Mouse (Mus musculus) midbrain, embryonic 13.5 days (tissue): ENCODE measurements around the gene Fmnl3. TPM values are rescaled to one million over a fixed set of nuclear protein-coding genes. Genes with fewer than 3 reads are reported as not detected.

ENCODE experiments used
- ATAC-seq: fragments of 200-750 bp; cut with Nextera tagmentation; 2 replicates; pipeline ENCODE4 v1.8.0; 2017; ENCODE audit warnings: mild to moderate bottlenecking, moderate TSS enrichment, moderate library complexity
- H3K27ac ChIP-seq: fragments of 300-500 bp; sonication (generic); 2 replicates; pipeline ENCODE4 v1.5.1; 2015; ENCODE audit warnings: inconsistent platforms, mild to moderate bottlenecking, moderate library complexity
- H3K27me3 ChIP-seq: fragments of 300-500 bp; sonication (generic); 2 replicates; pipeline ENCODE4 v1.6.1; 2015; ENCODE audit warnings: mild to moderate bottlenecking, inconsistent platforms
- H3K36me3 ChIP-seq: fragments of 300-500 bp; sonication (generic); 2 replicates; pipeline ENCODE4 v1.6.1; 2015; ENCODE audit warnings: mild to moderate bottlenecking, inconsistent platforms
- H3K4me1 ChIP-seq: fragments of 300-500 bp; sonication (generic); replicated peaks from 2 replicates; pipeline ENCODE4 v1.6.1; 2015; ENCODE audit warnings: inconsistent platforms
- H3K4me2 ChIP-seq: fragments of 300-500 bp; sonication (generic); replicated peaks from 2 replicates; pipeline ENCODE4 v1.6.1; 2015; ENCODE audit warnings: moderate library complexity, mild to moderate bottlenecking, inconsistent platforms
- H3K4me3 ChIP-seq: fragments of 300-500 bp; sonication (generic); replicated peaks from 2 replicates; pipeline ENCODE4 v1.5.1; 2015; ENCODE audit warnings: mild to moderate bottlenecking, inconsistent platforms
- H3K9ac ChIP-seq: fragments of 300-500 bp; sonication (generic); replicated peaks from 2 replicates; pipeline ENCODE4 v1.6.1; 2015; ENCODE audit warnings: mild to moderate bottlenecking, inconsistent platforms
- H3K9me3 ChIP-seq: fragments of 300-500 bp; sonication (generic); 2 replicates; pipeline ENCODE4 v1.6.1; 2016; ENCODE audit warnings: mild to moderate bottlenecking, inconsistent platforms
- WGBS: fragments of 180-500 bp; shearing (Covaris S2); methylation state at CpG from one replicate; pipeline ENCODE4 v1.1.7; 2015; 5-methylcytosine and 5-hydroxymethylcytosine counted together
- polyA plus RNA-seq: library from polyadenylated mRNA; unstranded; fragments of >200 nt; fragmentation: Nextera tagmentation; extraction: Ambion mirVana; gene quantifications from 2 replicates; pipeline ENCODE4 v1.2.1, GENCODE M21; 2015

Gene Fmnl3
- polyA plus RNA-seq, 1 experiment from 2014 or later: 8.5 TPM

GRCm38 (mm10) chr15:99296213-99296612 is 74.1 kb downstream of the Fmnl3 start:
- WGBS: 40% methylated on average over 5 of the region's 5 CpGs
- Histone ChIP-seq H3K27ac (0 out of 2 replicates have a peak overlapping the region, but pooled peaks have one; percentile 15), H3K9me3 (no peaks in the 10 kb centered on the region), H3K36me3 (0 out of 2 replicates have a peak, but pooled peaks cover 4% of the 10 kb centered on the region), H3K9ac (peak overlapping the region; percentile 83), H3K27me3 (no peaks in the 10 kb centered on the region), H3K4me1 (peaks cover 23% of the 10 kb centered on the region), H3K4me3 (peak overlapping the region; percentile 67), H3K4me2 (peak overlapping the region; percentile 71)
- no peak for ATAC-seq

DNA sequence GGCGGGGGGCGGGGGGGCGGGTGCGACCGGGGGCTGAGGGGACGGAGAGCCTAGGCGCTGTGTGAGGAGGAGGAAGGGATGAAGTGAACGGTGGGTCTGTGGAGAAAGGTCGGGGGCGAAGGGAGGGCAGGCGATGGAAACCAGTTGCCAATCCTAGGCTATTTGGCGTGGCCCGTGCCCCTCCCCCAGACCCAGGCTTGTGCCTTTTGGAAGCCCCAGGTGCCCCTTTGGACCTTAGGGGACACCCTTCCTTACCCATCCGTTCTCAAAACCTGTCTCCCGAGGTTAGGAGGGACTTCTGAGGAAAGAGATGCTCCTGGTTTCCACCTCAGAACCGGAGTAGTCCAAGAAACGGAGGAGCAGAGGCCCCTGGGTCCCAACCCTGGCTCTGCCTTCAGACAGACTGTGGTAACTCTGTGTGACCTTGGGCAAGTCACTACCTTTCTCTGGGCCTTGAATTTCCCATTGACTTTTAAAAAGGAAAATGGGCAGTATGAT is 74.7 kb downstream of the Fmnl3 start, which contains the start of gene Fam186b:
Gene Fam186b, minus strand, starts transcription at position 405 of the 498 bp plus-strand sequence.
- ATAC-seq: peak; percentile 74
- 2% methylated on average over 13 of the region's 17 CpGs for WGBS
- peak within 1 kb of the TSS; percentile 91 for H3K27ac ChIP-seq

DNA sequence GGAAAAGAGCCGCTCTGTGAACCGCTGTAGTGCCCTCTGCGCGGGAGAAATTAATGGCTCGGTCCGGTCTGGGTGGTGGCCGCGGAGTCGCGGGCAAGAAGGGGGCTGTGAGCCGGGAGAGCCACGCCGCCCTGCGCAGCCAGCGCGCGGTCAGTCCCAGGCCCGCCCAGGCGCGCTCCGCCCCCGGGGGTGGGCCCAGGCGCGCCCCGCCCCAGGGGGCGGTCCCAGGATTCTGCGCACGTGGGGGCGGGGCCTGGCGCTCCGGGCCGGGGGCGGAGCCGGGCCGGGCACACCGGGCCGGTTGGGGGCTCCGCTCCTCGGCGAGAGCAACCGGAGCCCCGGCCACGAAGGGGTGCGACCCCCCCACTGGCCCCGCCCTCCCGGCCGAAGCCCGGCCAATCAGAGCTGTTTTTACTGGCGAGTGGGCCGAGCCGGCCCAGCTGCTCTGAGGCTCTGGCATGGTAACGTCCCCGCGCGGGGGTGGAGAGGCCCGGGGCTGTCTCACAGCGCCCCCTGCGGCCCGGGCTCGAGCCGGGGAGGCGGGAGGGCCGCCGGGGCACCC is 75.4 kb downstream of the Fmnl3 start, which contains the start of gene Prpf40b:
Gene Prpf40b, plus strand, starts transcription at position 275 of the 562 bp plus-strand sequence.
- H3K4me3 ChIP-seq: peak within 1 kb of the TSS; percentile 67
- WGBS: under 1% methylated on average over 58 of the region's 64 CpGs
- peak; percentile 97 for ATAC-seq
- no peaks in the 10 kb centered on the region for H3K27me3 ChIP-seq
- H3K36me3 ChIP-seq: no peaks in the 10 kb centered on the region
- H3K27ac ChIP-seq: peak within 1 kb of the TSS; percentile 91
- peaks cover 23% of the 10 kb centered on the region for H3K4me1 ChIP-seq
- H3K4me2 ChIP-seq: peak within 1 kb of the TSS; percentile 71
- no peaks in the 10 kb centered on the region for H3K9me3 ChIP-seq
- H3K9ac ChIP-seq: peak within 1 kb of the TSS; percentile 83

More for the DNA sequence above, 74.7 kb downstream of the Fmnl3 start, which contains the start of gene Fam186b:
- H3K4me1 ChIP-seq: peaks cover 23% of the 10 kb centered on the region
- H3K9me3 ChIP-seq: no peaks in the 10 kb centered on the region
- H3K9ac ChIP-seq: peak within 1 kb of the TSS; percentile 83
- H3K4me3 ChIP-seq: peak within 1 kb of the TSS; percentile 67
- 0 out of 2 replicates have a peak, but pooled peaks cover 3% of the 10 kb centered on the region for H3K36me3 ChIP-seq
- H3K27me3 ChIP-seq: no peaks in the 10 kb centered on the region
- peak within 1 kb of the TSS; percentile 71 for H3K4me2 ChIP-seq

DNA sequence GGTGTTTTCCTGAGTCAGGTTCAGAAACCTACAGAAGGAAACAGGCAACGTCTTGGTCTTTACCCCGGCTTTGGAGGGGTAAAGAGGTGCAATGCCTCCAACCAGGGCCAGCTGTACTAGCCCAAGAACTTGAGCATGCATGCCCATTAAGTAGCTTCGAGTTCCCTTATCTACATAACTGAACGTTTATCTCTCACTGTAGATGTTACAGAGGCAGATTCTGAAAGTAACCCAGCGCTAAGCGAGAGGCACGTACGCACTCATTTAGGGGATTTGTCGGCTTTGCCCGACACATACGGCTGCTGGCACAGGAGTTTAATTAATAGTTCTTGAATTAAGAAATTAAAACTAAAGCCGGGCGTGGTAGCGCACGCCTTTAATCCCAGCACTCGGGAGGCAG is 76.0 kb downstream of the Fmnl3 start:
- Histone ChIP-seq H3K4me1 (peaks cover 23% of the 10 kb centered on the region), H3K4me2 (peak overlapping the region; percentile 71), H3K27me3 (no peaks in the 10 kb centered on the region), H3K9me3 (no peaks in the 10 kb centered on the region), H3K9ac (peak overlapping the region; percentile 83), H3K27ac (peak overlapping the region; percentile 91), H3K36me3 (no peaks in the 10 kb centered on the region), H3K4me3 (peak overlapping the region; percentile 67)
- ATAC-seq: 0 out of 2 replicates have a peak, but pooled peaks have one; percentile 3
- 29% methylated on average over 16 of the region's 16 CpGs for WGBS

DNA sequence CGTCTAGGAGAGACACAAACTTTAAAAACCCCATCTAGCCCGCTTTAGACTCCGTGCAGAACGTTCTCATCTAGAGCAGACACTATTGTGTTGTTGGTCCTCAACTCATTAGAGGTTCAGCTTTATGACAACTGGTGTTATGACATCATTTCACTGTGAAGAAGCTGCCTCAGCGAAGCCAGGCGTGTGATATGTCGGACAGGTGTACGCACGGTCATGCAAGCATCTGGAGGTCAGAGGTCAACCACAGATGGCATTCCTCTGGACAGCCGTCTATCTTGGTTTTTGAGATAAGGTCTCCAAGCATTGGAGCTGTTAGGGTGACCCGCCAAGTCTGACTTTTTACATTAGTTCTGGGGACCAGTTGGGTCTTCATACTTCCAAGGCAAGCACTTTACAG is 79.7 kb downstream of the Fmnl3 start:
- ATAC-seq: no peak

GRCm38 (mm10) chr15:99285189-99285535 is 85.1 kb downstream of the Fmnl3 start:
- Histone ChIP-seq H3K27me3 (no peaks in the 10 kb centered on the region), H3K9ac (no peak overlapping the region), H3K4me2 (no peak overlapping the region), H3K4me1 (no peaks in the 10 kb centered on the region), H3K9me3 (no peaks in the 10 kb centered on the region), H3K4me3 (no peak overlapping the region), H3K27ac (no peak overlapping the region), H3K36me3 (no peaks in the 10 kb centered on the region)
- 52% methylated on average over 8 of the region's 8 CpGs for WGBS
- no peak; the same call in 1 of the 2 replicates for ATAC-seq

More for the DNA sequence above, 79.7 kb downstream of the Fmnl3 start:
- H3K4me2 ChIP-seq: no peak overlapping the region
- H3K9ac ChIP-seq: no peak overlapping the region
- no peaks in the 10 kb centered on the region for H3K27me3 ChIP-seq
- H3K4me3 ChIP-seq: no peak overlapping the region
- H3K4me1 ChIP-seq: peaks cover 8% of the 10 kb centered on the region
- H3K9me3 ChIP-seq: no peaks in the 10 kb centered on the region
- H3K27ac ChIP-seq: no peak overlapping the region
- 92% methylated on average over 11 of the region's 11 CpGs for WGBS
- no peaks in the 10 kb centered on the region for H3K36me3 ChIP-seq

GRCm38 (mm10) chr15:99284527-99285188 is 85.6 kb downstream of the Fmnl3 start:
- Histone ChIP-seq H3K4me1 (no peaks in the 10 kb centered on the region), H3K36me3 (no peaks in the 10 kb centered on the region), H3K4me3 (no peak overlapping the region), H3K9ac (no peak overlapping the region), H3K27ac (no peak overlapping the region), H3K9me3 (no peaks in the 10 kb centered on the region), H3K4me2 (no peak overlapping the region), H3K27me3 (no peaks in the 10 kb centered on the region)
- no peak for ATAC-seq
- 57% methylated on average over 14 of the region's 14 CpGs for whole genome bisulfite sequencing

DNA sequence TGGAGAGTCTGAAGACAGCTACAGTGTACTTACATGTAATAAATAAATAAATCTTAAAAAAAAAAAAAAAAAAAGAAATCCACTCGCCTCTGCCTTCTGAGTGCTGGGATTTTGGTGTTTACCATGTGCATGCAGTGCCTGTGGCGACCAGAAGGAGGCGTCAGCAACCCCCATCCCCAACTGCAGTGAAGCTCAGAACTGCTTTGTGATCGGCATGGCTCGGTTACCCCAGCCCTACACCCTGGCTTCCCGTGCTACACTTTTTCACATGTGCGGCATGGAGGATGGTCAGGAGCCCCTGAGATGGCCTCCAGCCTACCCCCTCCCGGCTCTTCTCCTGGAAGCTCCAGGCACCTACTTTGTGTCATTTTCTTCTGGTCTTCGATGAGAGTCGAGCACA is 86.8 kb downstream of the Fmnl3 start:
- no peaks in the 10 kb centered on the region for H3K9me3 ChIP-seq
- no peak overlapping the region for H3K9ac ChIP-seq
- no peak overlapping the region for H3K27ac ChIP-seq
- 67% methylated on average over 10 of the region's 10 CpGs for WGBS
- no peak overlapping the region for H3K4me3 ChIP-seq
- ATAC-seq: no peak
- no peaks in the 10 kb centered on the region for H3K4me1 ChIP-seq
- H3K27me3 ChIP-seq: no peaks in the 10 kb centered on the region
- no peaks in the 10 kb centered on the region for H3K36me3 ChIP-seq
- H3K4me2 ChIP-seq: no peak overlapping the region

- no peak for ATAC-seq
- Histone ChIP-seq H3K27ac (no peak overlapping the region), H3K4me3 (no peak overlapping the region), H3K9me3 (no peaks in the 10 kb centered on the region), H3K4me2 (no peak overlapping the region), H3K9ac (no peak overlapping the region), H3K36me3 (no peaks in the 10 kb centered on the region), H3K4me1 (no peaks in the 10 kb centered on the region), H3K27me3 (no peaks in the 10 kb centered on the region)
- WGBS: 94% methylated on average over 7 of the region's 7 CpGs
These were observed 92.0 kb downstream of the Fmnl3 start for GRCm38 (mm10) chr15:99278271-99278670.

- ATAC-seq: no peak
- Histone ChIP-seq H3K4me3 (no peak overlapping the region), H3K36me3 (no peaks in the 10 kb centered on the region), H3K27ac (no peak overlapping the region), H3K4me2 (no peak overlapping the region), H3K27me3 (no peaks in the 10 kb centered on the region), H3K9ac (no peak overlapping the region), H3K4me1 (no peaks in the 10 kb centered on the region), H3K9me3 (no peaks in the 10 kb centered on the region)
- 85% methylated on average over 8 of the region's 8 CpGs for WGBS
These were observed 94.2 kb downstream of the Fmnl3 start for GRCm38 (mm10) chr15:99276095-99276494.
